Mouse (Mus musculus): ENCODE results near the gene Slc27a2.
"Not testable (repeated sequence)": the region's sequence is repeated elsewhere in the genome, so short reads cannot be mapped to it uniquely, and the experiment has no call there.

The Slc27a2 gene

GRCm38 (mm10) chr2:126606688-126607062, 54.5 kb downstream of the Slc27a2 start:
- DNase-seq = no peak

- no peak for DNase-seq
Measured at GRCm38 (mm10) chr2:126607553-126608203, 55.5 kb downstream of the Slc27a2 start.

GRCm38 (mm10) chr2:126609600-126609999, 57.4 kb downstream of the Slc27a2 start:
- DNase-seq = not testable (repeated sequence)

GRCm38 (mm10) chr2:126615355-126615754, 63.1 kb downstream of the Slc27a2 start:
- no peak for DNase-seq

GRCm38 (mm10) chr2:126618470-126619179, 66.4 kb downstream of the Slc27a2 start:
- no peak for DNase-seq

- DNase-seq = no peak
Measured at GRCm38 (mm10) chr2:126619249-126619704, 67.1 kb downstream of the Slc27a2 start, which contains the start of gene Hdc. Hdc (minus strand) TSS chr2:126619299.

GRCm38 (mm10) chr2:126622455-126622854, 70.2 kb downstream of the Slc27a2 start:
- DNase-seq = no peak

- peak; percentile 72 for DNase-seq
Measured at GRCm38 (mm10) chr2:126623138-126623537, 70.9 kb downstream of the Slc27a2 start.

GRCm38 (mm10) chr2:126628455-126628995, 76.3 kb downstream of the Slc27a2 start:
- no peak for DNase-seq

- no peak for DNase-seq
Measured at GRCm38 (mm10) chr2:126633165-126633564, 81.0 kb downstream of the Slc27a2 start.

GRCm38 (mm10) chr2:126635939-126636823, 84.0 kb downstream of the Slc27a2 start:
- no peak for DNase-seq

All from cerebellum, adult 11 months (tissue).